Mouse (Mus musculus) ES-Bruce4 (cell line): Measurements from ENCODE around the gene Btbd2.

ENCODE experiments used
- CTCF ChIP-seq: IDR thresholded peaks from one replicate; pipeline ENCODE4 v1.8.1; 2011; ENCODE audit warnings: low read depth, low read length
- POLR2A ChIP-seq: IDR thresholded peaks from one replicate; pipeline ENCODE4 v1.8.1; 2011; ENCODE audit warnings: low read length; ENCODE audit not compliant: insufficient read depth

- TF ChIP-seq CTCF (no peak), POLR2A (no peak)
Measured at GRCm38 (mm10) chr10:80700732-80701131, 43.9 kb upstream of the Btbd2 start.
